Mouse (Mus musculus) hindbrain, embryonic 15.5 days (tissue): ENCODE measurements around the gene Tfpi2. TPM values are rescaled to one million over a fixed set of nuclear protein-coding genes. Genes with fewer than 3 reads are reported as not detected.

ENCODE experiments used
- ATAC-seq: fragments of 200-750 bp; cut with Nextera tagmentation; 2 replicates; pipeline ENCODE4 v1.8.0; 2017; ENCODE audit warnings: low read depth, moderate number of reproducible peaks, moderate TSS enrichment; ENCODE audit not compliant: low FRiP score
- H3K27ac ChIP-seq: fragments of 300-500 bp; sonication (generic); replicated peaks from 2 replicates; pipeline ENCODE4 v1.5.1; 2015; ENCODE audit warnings: mild to moderate bottlenecking, inconsistent platforms
- H3K27me3 ChIP-seq: fragments of 300-500 bp; sonication (generic); 2 replicates; pipeline ENCODE4 v1.6.1; 2015; ENCODE audit warnings: control low read depth, inconsistent platforms
- H3K36me3 ChIP-seq: fragments of 300-500 bp; sonication (generic); 2 replicates; pipeline ENCODE4 v1.6.1; 2015; ENCODE audit warnings: control low read depth, inconsistent platforms
- H3K4me1 ChIP-seq: fragments of 300-500 bp; sonication (generic); replicated peaks from 2 replicates; pipeline ENCODE4 v1.6.1; 2015; ENCODE audit warnings: control low read depth, inconsistent platforms
- H3K4me2 ChIP-seq: fragments of 300-500 bp; sonication (generic); 2 replicates; pipeline ENCODE4 v1.6.1; 2015; ENCODE audit warnings: moderate library complexity, mild to moderate bottlenecking, inconsistent platforms
- H3K4me3 ChIP-seq: fragments of 300-500 bp; sonication (generic); 2 replicates; pipeline ENCODE4 v1.5.1; 2015; ENCODE audit warnings: mild to moderate bottlenecking, inconsistent platforms
- H3K9ac ChIP-seq: fragments of 300-500 bp; sonication (generic); 2 replicates; pipeline ENCODE4 v1.6.1; 2015; ENCODE audit warnings: inconsistent platforms
- H3K9me3 ChIP-seq: fragments of 300-500 bp; sonication (generic); 2 replicates; pipeline ENCODE4 v1.6.1; 2016; ENCODE audit warnings: control low read depth, inconsistent platforms
- WGBS: fragments of 180-500 bp; shearing (Covaris S2); methylation state at CpG from one replicate; pipeline ENCODE4 v1.1.7; 2015; 5-methylcytosine and 5-hydroxymethylcytosine counted together
- polyA plus RNA-seq: library from polyadenylated mRNA; unstranded; fragments of >200 nt; fragmentation: Nextera tagmentation; extraction: Ambion mirVana; gene quantifications from 2 replicates; pipeline ENCODE4 v1.2.1, GENCODE M21; 2015

Gene Tfpi2
- polyA plus RNA-seq, 1 experiment from 2014 or later, result 0.51 TPM

DNA sequence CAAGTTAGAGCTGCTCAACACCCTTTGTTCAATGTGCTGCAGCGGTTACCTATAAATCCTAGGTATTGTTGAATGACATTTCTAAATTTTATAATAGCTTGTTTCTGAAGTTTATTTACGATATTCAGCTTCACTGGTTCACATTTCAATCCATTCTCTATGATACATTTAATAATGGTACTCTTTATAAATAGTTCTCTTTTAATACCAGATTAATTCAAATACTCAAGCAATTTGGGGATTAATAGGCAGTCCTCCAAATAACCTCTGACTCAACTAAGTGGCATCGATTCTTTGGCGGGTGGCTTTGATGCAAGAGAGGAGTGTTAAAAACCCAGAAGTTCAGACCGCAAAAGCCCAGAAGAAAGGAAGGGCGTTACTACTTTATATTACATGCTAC lies 4.8 kb upstream of the Tfpi2 start, which contains the start of gene Gngt1:
Gngt1 (plus strand) TSS at position 301 of the 400 bp plus-strand sequence.
- Histone ChIP-seq H3K4me2 (no peak within 1 kb of the TSS), H3K4me3 (no peak within 1 kb of the TSS), H3K27ac (no peak within 1 kb of the TSS), H3K27me3 (no peaks in the 10 kb centered on the region), H3K4me1 (no peaks in the 10 kb centered on the region), H3K36me3 (no peaks in the 10 kb centered on the region), H3K9ac (no peak within 1 kb of the TSS), H3K9me3 (no peaks in the 10 kb centered on the region)
- WGBS, result 93% methylated on average over 6 of the region's 6 CpGs
- no peak for ATAC-seq

DNA sequence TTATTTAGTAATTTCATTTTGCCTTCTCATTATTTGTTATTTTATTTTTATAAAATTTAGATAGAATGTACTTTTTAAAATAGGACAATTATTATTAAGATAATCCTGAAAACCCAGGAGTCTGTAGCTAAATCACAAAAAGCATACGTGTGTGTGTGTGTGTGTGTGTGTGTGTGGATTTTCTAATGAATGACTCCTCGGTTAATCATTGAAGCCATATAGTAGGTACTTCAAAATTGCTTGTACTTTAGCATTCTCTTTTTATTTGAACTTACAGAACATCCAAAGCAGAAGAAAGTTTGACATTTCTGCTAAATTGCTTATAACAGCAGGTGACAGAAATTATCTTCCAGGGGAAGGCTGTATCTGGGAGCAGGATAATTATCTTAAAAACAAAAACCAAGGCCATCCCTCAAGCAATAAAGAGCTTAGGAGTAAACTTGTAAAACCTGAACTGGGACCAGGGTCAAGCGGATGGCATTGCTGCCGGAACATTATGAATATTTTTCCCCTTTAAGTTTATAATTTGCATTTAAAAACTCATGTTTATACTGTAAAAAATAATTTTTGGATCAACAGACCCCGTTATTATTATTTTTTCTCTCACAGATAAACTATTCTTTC lies 5.9 kb downstream of the Tfpi2 start:
- Histone ChIP-seq H3K4me3 (no peak overlapping the region), H3K9ac (no peak overlapping the region), H3K27ac (no peak overlapping the region), H3K4me2 (no peak overlapping the region), H3K4me1 (no peaks in the 10 kb centered on the region), H3K27me3 (no peaks in the 10 kb centered on the region), H3K36me3 (no peaks in the 10 kb centered on the region), H3K9me3 (no peaks in the 10 kb centered on the region)
- WGBS, result 90% methylated on average over 5 of the region's 5 CpGs
- no peak for ATAC-seq

DNA sequence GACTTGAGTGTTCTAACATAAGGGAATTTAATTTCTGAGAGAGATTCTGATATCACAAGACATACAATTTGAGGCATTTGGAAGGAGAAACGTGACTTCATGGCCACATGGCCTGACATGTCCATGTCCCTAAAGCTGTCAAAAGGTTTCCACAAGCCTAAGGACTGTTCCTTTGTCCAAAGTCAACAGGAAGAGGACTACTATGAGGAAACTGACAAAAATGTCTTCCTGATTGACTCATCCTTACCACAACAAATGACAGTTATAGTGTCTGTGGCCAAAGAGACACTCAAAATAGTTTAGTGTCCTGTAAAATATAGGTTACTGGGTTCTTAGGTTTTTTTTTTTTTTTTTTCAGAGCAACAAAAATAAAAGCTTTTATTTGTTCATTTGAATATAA lies 15.0 kb downstream of the Tfpi2 start:
- H3K36me3 ChIP-seq, result no peaks in the 10 kb centered on the region
- H3K27ac ChIP-seq, result no peak overlapping the region
- no peak overlapping the region for H3K4me2 ChIP-seq
- H3K27me3 ChIP-seq, result no peaks in the 10 kb centered on the region
- H3K4me3 ChIP-seq, result no peak overlapping the region
- H3K9ac ChIP-seq, result no peak overlapping the region
- 83% methylated on average over 1 of the region's 1 CpGs for WGBS
- no peaks in the 10 kb centered on the region for H3K4me1 ChIP-seq
- no peak for ATAC-seq
- H3K9me3 ChIP-seq, result no peaks in the 10 kb centered on the region

DNA sequence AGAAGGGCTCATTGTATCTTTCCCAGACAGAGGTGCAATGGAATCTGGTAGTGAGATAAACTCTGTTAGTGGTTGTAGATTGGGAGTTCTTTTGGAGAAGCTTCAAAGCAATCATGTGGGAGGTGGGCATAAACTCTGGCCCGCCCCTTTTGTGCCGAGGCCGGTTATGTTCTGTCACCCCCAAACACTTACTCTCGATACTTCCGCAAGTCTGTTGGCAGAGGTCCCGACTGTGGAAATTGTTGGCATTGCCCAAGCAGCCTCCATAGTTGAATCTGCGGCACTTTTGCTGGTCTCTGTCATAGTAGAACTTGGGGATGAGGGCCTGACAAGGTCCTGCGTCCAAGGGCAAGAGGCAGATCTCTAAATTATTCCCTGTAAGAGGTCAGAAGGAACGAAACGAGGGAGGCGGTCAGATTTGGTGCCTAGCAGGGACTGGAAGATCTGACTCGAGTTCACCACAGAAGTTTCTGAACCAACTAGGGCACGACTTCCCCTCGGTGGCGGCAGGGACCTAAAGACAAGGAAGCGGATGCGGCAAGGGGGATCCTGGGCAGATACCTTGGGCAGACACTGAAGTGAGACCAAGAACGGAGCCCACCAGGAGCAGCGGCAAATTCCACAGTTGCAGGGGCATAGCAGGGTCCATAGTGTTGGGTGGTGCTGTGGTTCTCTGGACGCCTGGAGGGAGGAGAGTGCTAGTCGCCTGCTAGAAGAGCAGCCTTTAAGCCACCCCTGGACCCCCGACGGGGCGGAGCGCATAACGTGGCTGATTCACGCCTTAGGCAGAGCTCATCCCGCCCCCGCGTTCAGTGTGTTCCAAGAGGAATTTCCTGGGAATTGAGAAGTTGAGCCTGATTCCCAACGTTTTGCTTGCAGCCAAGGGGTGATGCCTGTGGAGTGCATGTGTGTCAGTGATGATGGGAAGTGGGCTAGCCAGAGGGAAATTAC lies 20.8 kb downstream of the Tfpi2 start:
- Histone ChIP-seq H3K9ac (no peak overlapping the region), H3K4me2 (peak overlapping the region; percentile 43), H3K4me1 (no peaks in the 10 kb centered on the region), H3K36me3 (no peaks in the 10 kb centered on the region), H3K27ac (no peak overlapping the region), H3K9me3 (no peaks in the 10 kb centered on the region), H3K4me3 (0 out of 2 replicates have a peak overlapping the region, but pooled peaks have one; percentile 3), H3K27me3 (no peaks in the 10 kb centered on the region)
- ATAC-seq, result no peak
- WGBS, result 36% methylated on average over 31 of the region's 31 CpGs

DNA sequence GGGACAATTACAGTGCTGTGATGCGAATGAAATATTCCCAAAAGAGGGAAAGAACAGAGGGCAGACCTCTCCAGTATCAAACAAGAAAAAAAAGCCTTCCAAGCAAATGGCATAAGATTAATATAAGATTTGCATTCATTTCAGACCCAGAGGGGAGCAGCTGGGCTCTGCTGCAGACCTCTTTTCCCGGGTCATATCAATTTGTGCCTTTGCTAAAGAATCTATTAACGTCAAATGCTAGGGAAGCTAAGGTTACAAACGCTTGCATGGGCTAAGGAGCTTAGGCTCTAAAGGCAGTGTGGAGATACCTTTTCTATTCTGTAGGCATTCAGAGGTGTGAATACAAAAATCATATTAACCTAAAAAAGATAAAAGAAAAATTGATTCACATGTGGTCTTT lies 33.8 kb downstream of the Tfpi2 start:
- Histone ChIP-seq H3K36me3 (no peaks in the 10 kb centered on the region), H3K4me1 (no peaks in the 10 kb centered on the region), H3K4me3 (no peak overlapping the region), H3K27me3 (no peaks in the 10 kb centered on the region), H3K9me3 (no peaks in the 10 kb centered on the region), H3K4me2 (no peak overlapping the region), H3K9ac (no peak overlapping the region), H3K27ac (no peak overlapping the region)
- no peak for ATAC-seq
- WGBS, result 33% methylated on average over 4 of the region's 4 CpGs

DNA sequence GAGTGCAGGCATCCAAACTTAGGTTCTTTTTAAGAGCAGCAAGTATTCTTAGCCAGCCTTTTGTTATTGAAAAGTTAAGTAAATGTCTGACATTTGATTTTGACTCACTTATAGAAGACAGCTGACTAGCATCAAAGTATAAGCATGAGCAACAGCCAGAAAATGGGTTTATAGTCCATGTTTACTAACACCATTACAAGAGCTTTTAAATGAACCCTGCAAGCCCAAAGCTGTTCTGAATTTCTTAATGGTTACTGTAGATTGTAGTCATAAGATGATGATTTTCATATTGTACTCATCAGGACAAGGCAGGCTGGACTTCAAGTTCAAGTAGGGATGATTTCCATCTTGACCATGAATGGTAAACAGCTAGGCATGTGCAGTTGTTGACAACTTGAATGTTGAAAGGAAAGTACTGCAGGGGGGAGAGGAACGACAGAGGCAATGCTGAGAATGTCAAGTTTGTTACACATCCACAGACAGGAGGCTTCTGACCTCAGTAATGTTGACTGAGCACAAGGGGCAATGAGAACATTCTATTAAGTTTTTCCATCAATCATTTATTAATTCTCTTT lies 52.5 kb downstream of the Tfpi2 start:
- no peak for ATAC-seq
- Histone ChIP-seq H3K4me3 (no peak overlapping the region), H3K4me2 (no peak overlapping the region), H3K27ac (no peak overlapping the region), H3K36me3 (no peaks in the 10 kb centered on the region), H3K27me3 (no peaks in the 10 kb centered on the region), H3K4me1 (no peaks in the 10 kb centered on the region), H3K9me3 (no peaks in the 10 kb centered on the region), H3K9ac (no peak overlapping the region)
- 57% methylated on average over 1 of the region's 1 CpGs for WGBS

DNA sequence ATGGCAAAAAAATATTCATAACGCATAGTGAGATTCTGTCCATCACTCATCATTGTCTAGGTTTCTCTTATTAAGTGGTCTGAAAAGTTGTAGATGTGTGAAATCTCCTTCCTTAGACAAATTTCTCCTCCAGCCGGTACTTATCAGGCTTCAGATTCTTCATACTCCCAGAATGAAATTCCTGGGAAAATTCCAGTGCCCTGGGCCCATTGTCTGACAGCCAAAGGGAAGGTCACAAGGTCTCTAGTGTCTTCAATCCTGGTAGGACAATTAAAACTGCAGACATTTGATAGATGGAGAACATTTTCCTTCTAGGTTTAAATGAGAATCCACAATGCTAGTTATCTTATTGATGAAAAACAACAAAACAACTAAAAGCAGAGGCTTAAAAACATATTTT lies 53.1 kb downstream of the Tfpi2 start:
- no peaks in the 10 kb centered on the region for H3K27me3 ChIP-seq
- H3K4me3 ChIP-seq, result no peak overlapping the region
- no peaks in the 10 kb centered on the region for H3K4me1 ChIP-seq
- H3K9ac ChIP-seq, result no peak overlapping the region
- H3K9me3 ChIP-seq, result no peaks in the 10 kb centered on the region
- no peak for ATAC-seq
- 57% methylated on average over 2 of the region's 2 CpGs for WGBS
- no peak overlapping the region for H3K27ac ChIP-seq
- H3K36me3 ChIP-seq, result no peaks in the 10 kb centered on the region
- no peak overlapping the region for H3K4me2 ChIP-seq

DNA sequence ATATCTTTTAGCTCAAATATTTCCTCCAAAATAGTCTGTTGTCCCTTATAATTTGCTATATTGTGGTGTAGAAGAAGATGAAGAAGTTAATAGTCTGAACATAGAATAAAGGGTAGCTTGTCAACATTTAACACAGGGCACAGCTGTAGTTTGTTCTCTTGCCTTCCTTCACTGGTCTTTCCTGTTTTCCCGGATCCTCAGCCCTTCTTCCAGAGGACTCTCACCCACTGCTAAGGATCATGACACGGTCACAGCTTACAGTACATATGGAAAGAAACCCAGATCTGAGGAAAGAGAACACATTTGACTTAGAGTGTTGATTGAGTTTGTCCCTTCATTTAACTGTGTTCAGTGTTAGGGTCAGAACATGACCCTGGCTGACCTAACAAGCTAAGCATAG lies 53.7 kb downstream of the Tfpi2 start:
- Histone ChIP-seq H3K4me2 (no peak overlapping the region), H3K4me1 (no peaks in the 10 kb centered on the region), H3K27ac (no peak overlapping the region), H3K36me3 (no peaks in the 10 kb centered on the region), H3K27me3 (no peaks in the 10 kb centered on the region), H3K9ac (no peak overlapping the region), H3K4me3 (no peak overlapping the region), H3K9me3 (no peaks in the 10 kb centered on the region)
- WGBS, result 71% methylated on average over 2 of the region's 2 CpGs
- ATAC-seq, result no peak

DNA sequence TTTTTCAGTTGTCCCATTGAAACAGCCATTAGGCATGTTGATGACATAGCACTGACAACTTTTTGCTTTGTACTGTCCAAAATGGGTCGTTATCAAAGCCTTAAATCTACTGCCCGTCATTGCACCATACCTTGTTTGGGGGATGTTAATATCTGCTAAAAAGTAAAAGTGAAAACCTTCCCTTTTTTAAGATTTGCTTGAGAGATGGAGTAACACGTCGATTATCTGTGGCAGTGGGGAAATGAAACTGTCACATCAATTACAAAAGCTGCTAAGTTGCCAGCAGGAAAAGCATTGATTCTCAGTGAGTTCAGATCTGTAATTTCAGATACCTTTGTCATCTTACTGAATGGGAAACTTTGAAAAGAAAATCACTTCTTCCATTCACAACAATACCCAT lies 62.6 kb downstream of the Tfpi2 start:
- 78% methylated on average over 4 of the region's 4 CpGs for WGBS
- no peak overlapping the region for H3K4me3 ChIP-seq
- H3K4me1 ChIP-seq, result no peaks in the 10 kb centered on the region
- no peaks in the 10 kb centered on the region for H3K36me3 ChIP-seq
- no peaks in the 10 kb centered on the region for H3K9me3 ChIP-seq
- H3K27me3 ChIP-seq, result no peaks in the 10 kb centered on the region
- H3K9ac ChIP-seq, result no peak overlapping the region
- H3K4me2 ChIP-seq, result no peak overlapping the region
- no peak for ATAC-seq
- H3K27ac ChIP-seq, result no peak overlapping the region

DNA sequence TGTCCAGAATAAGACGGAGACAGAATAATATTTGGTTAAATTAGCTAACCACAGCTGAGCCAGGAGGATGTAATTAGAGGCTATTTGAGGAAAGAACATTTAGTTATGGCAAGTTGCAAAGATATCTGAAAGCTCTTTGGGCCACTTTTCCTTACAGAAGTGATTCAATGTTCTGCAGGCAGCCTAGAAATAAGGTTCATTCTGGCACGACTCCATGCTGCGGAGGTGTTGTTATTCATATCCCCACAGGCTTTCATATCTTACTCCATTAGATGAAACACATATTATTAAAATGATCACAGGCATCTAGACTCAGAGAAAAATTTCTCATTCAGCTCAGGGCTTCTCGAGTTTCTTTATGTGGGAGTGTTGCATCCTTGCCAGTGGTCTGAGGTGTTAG lies 65.8 kb downstream of the Tfpi2 start:
- Histone ChIP-seq H3K36me3 (no peaks in the 10 kb centered on the region), H3K27ac (no peak overlapping the region), H3K9me3 (no peaks in the 10 kb centered on the region), H3K4me1 (no peaks in the 10 kb centered on the region), H3K4me3 (no peak overlapping the region), H3K27me3 (no peaks in the 10 kb centered on the region), H3K9ac (no peak overlapping the region), H3K4me2 (no peak overlapping the region)
- ATAC-seq, result no peak
- 60% methylated on average over 4 of the region's 4 CpGs for WGBS

DNA sequence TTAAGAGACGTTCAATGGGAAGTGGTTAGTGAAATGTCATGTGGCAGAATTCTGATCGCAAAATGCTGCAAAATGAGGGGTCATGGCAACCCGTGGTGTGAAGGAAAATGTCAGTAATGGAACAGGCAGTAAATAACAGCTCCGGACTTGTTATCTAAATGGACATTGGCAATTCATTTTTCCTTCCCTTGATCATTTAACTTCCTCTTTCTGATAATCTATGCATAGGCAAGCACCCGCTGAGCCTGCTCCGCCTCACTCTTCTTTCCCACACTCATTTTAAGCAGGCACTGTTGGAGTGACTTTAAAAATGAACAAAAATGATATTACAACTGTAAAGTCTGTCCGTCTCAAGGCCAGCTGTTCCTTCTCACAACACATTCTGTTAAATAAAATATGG lies 72.7 kb downstream of the Tfpi2 start:
- Histone ChIP-seq H3K27me3 (no peaks in the 10 kb centered on the region), H3K4me3 (no peak overlapping the region), H3K36me3 (no peaks in the 10 kb centered on the region), H3K4me2 (no peak overlapping the region), H3K9me3 (no peaks in the 10 kb centered on the region), H3K4me1 (no peaks in the 10 kb centered on the region), H3K27ac (no peak overlapping the region), H3K9ac (no peak overlapping the region)
- ATAC-seq, result no peak
- WGBS, result 80% methylated on average over 7 of the region's 7 CpGs
